Mouse (Mus musculus): ENCODE measurements around the gene Sprr2f.

GRCm38 (mm10) chr3:92385385-92385784, 20.4 kb downstream of the Sprr2f start, which contains the start of gene Sprr2h:
- TF ChIP-seq CTCF (IDR thresholded peaks at IDR 0.05; ENCODE audit: borderline replicate concordance, extremely low read depth, insufficient read depth, insufficient read length) (no peak), POLR2A (IDR thresholded peaks at IDR 0.05; ENCODE audit: borderline replicate concordance, extremely low read depth, insufficient read depth, insufficient read length, poor library complexity, severe bottlenecking) (no peak)

All from brain, embryonic 14.5 days (tissue).